Mouse (Mus musculus): Measurements from ENCODE around the gene Polg. TPM values are rescaled to one million over a fixed set of nuclear protein-coding genes. Genes with fewer than 3 reads are reported as not detected.

The Polg gene
- polyA plus RNA-seq (2014; fragmentation: Illumina TruSeq; extraction: RNeasy Lipid Tissue Mini Kit (QIAGEN cat#74804); ENCODE audit: low read depth, low replicate concordance) = 34.2 TPM

GRCm38 (mm10) chr7:79466053-79466901, at the start of gene Polg:
Gene Polg, minus strand, starts transcription at chr7:79466362.

Other genes starting within 250 kb of the Polg start
- 36.1 TPM for gene Abhd2, start 193.2 kb downstream of the Polg start, polyA plus RNA-seq (2014; fragmentation: Illumina TruSeq; extraction: RNeasy Lipid Tissue Mini Kit (QIAGEN cat#74804); ENCODE audit: low read depth, low replicate concordance)
- gene Rlbp1, start 79.3 kb downstream of the Polg start, polyA plus RNA-seq (2014; fragmentation: Illumina TruSeq; extraction: RNeasy Lipid Tissue Mini Kit (QIAGEN cat#74804); ENCODE audit: low read depth, low replicate concordance) = not detected
- gene Fanci, start 74.4 kb downstream of the Polg start, polyA plus RNA-seq (2014; fragmentation: Illumina TruSeq; extraction: RNeasy Lipid Tissue Mini Kit (QIAGEN cat#74804); ENCODE audit: low read depth, low replicate concordance) = not detected
- gene Rhcg, start 151.3 kb upstream of the Polg start, polyA plus RNA-seq (2014; fragmentation: Illumina TruSeq; extraction: RNeasy Lipid Tissue Mini Kit (QIAGEN cat#74804); ENCODE audit: low read depth, low replicate concordance) = 20.4 TPM
- gene Ticrr, start 193.8 kb upstream of the Polg start, polyA plus RNA-seq (2014; fragmentation: Illumina TruSeq; extraction: RNeasy Lipid Tissue Mini Kit (QIAGEN cat#74804); ENCODE audit: low read depth, low replicate concordance) = 0.12 TPM
- gene Kif7, start 249.4 kb upstream of the Polg start, polyA plus RNA-seq (2014; fragmentation: Illumina TruSeq; extraction: RNeasy Lipid Tissue Mini Kit (QIAGEN cat#74804); ENCODE audit: low read depth, low replicate concordance) = 0.20 TPM

Measured in kidney, adult 10 weeks (tissue).